Mouse (Mus musculus) A20 (cell line): ENCODE measurements at regions not wholly inside any gene's neighbourhood (a gene's known extent, or its start where the extent isn't known, plus 50 kb on each side); places are given as distances from the start of the nearest gene placed in this dataset.

Experiments
- DNase-seq: peaks from one replicate; pipeline ENCODE4 v3.0.0-alpha.2; 2011; ENCODE audit warnings: low read depth, low spot score

DNA sequence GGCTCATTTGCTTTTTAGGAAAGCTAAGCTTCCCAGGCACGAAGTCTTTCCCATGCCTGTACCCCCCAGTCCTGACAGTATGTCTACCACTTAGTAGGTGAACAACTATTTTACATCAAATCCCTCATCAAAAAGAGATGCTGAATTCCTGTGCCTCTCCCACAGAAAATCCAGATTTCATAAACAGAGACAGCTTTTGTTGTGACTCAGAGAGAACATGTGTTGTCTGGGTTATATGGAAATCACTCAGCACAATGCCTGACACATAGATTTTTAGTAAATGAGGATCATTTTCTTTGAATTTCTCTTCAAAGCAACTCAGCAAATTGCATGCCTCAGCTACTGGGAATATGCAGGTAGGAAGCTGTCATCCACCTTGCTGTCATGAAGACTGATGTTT is 193.5 kb downstream of the Usp46 start:
- no peak for DNase-seq

DNA sequence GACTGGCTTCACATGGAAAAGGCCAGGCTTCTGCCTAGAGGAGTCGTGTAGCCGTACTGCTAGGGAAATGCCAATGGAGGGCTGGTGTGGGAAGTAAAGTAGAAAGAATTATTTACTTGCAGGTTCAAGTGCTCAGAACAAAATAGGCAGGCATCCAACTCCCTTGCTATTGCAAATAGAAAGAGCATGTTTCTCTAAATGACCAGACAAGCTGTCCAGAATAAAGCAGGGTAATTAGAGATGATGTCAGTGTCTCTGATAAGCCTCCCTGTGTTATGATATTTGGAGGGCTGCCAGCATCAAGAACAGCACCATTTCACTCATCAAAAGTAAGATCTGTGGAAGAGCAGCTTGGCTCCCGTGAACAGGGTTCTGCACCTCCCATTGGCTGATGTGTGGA is 192.4 kb downstream of the Usp46 start:
- no peak for DNase-seq

GRCm38 (mm10) chr5:73880936-73881335 is 187.3 kb downstream of the Usp46 start:
- DNase-seq, result no peak

DNA sequence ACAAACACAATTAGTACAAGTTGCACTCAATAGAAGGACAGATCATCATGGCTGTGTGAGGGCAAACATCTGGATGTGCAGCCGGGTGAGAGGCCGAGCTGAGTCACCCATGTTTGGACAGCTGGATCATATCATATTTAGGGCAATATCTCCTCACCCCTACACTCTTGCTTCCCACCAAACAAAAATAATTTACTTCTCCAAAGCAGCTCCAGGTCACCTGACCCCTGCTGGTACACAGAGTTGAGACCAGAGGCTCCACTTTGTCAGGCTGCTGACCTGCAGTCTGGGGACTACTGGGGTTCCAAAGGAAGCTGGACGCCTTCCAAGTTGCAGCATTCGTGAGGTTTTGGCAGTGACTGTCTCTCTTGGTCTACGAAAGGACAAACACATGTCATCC is 186.3 kb downstream of the Usp46 start:
- DNase-seq, result no peak

DNA sequence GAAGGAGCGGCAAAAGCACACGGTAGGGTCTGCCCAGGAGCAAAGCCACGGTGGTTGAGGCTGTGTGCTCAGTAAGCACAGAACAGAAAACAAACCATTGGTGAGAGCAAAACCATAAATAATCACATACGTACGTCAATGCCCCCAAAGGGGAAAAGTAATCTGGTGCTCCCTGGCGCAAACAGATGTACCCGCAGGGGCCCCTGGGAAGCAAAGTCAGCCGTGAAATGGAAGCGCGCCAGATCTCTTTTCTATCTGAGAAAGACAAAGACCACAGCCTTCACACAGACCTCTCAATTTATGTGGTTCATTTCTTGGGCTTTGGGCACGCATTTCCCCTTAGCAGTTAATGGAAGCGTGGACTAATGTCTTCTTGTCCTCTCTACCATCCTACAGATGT is 183.2 kb downstream of the Usp46 start:
- DNase-seq, result no peak

DNA sequence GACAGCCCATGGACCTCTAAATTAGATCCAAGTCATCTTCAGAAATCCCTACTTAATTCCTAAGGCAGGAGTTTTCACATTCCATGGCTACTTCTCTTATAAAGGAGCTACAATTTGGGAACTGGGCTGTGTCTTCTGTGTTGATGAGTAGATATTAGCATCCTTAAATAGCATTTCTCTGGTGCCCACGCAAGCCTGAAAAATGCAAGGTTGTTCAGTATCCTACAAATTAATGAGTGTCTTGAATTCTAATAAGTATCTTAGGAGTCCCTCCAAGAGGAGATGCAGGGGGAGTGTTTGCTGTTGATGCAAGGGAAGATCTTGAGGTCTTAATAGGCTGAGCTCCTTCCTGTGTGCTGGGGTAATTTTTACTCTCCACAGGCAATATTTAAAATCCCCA is 182.5 kb downstream of the Usp46 start:
- no peak for DNase-seq

DNA sequence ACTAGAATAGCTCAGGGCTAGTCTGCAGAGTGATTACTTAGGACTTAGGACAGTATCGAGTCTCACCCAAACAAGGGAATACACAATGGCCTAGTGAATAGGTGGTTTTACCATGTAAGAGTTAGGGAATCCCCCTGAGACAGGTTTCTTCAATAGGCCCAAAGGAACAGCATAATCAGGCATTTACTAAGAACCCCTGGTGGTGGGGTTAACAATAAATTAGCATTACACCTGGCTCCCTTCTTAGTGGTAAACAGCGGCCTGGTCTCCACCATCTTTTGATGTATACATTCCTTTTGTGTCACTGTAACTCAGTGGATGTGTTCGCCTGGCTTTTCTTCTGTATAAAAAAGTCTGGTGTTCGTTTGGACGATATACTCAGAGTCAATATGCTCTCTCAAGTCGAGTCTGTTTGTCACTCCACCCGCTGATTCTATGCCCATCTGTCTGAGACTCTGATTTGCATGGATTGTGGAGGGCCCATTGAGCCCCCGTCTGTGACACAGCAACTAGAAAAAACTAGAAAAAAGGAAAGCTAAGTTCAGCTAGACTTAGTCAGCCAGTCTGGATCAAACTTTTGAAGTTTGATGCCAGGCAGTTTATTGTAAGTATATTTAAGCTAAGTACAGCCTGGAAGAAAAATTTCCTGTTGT is 180.8 kb downstream of the Usp46 start:
- no peak for DNase-seq

DNA sequence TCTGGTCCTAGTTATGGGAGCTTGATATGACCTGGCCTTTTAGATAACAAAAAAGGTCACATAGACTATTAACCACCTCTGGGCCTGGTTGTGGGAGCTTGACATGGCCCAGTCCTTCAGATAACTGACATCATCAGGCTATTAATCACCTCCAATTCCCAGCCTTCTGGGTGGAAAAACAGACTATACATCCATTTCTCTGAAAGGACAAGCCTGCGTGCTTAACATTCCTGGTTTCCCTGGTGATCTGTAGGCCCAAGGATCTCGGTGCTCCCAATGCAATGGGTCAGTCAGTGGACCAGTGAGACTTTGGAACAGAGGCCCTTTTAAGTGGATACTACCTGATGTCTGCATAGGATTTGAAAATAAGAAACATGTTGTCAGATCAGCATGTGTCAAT is 179.8 kb downstream of the Usp46 start:
- no peak for DNase-seq

- no peak for DNase-seq
Observed at GRCm38 (mm10) chr5:73889342-73889741, 178.9 kb downstream of the Usp46 start.

DNA sequence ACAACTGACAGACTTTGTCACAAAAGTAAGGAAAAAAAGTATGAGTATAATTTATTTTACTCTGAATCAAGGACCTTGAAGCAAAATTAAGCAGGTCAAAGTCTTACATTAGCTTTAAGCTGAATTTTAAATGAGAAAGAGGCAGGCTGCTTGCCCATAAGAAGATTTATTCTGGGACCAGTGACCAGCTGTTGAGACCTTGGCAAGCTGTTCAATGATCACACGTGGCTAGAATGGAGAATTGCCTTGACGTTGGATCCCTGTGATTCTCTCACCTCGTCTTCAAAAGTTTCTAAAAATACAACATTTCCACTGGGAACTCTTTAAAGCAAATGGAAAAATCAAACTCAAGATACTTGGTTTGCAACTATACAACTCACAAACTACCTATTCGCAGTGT is 177.3 kb downstream of the Usp46 start:
- no peak for DNase-seq

DNA sequence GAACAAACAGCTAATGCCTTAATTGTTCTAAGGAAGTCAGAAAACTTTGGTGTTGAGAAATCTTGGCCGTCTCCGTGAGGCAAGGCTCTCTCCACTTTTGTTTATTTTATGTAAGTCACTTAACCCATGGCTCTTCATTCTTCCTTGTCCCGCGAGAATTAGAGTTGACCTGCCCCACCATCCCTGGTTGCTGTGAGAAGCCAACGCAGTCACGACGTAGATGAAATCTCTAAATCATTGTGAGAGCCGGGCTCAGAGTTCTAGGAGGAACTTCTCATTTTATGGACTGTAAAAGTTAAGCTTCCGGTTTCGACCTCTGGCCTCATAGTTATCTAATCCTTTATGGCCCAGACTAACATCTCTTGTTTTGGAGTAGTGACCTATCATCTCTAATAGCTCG is 176.6 kb downstream of the Usp46 start:
- no peak for DNase-seq

GRCm38 (mm10) chr5:73892440-73893225 is 175.6 kb downstream of the Usp46 start:
- DNase-seq, result no peak

- DNase-seq, result no peak
Observed at GRCm38 (mm10) chr5:73895186-73895585, 173.0 kb downstream of the Usp46 start.

- no peak for DNase-seq
Observed at GRCm38 (mm10) chr5:73896785-73897184, 171.4 kb downstream of the Usp46 start.

GRCm38 (mm10) chr5:73901651-73902050 is 166.6 kb downstream of the Usp46 start:
- no peak for DNase-seq

GRCm38 (mm10) chr5:73902470-73903218 is 165.6 kb downstream of the Usp46 start:
- DNase-seq, result no peak

DNA sequence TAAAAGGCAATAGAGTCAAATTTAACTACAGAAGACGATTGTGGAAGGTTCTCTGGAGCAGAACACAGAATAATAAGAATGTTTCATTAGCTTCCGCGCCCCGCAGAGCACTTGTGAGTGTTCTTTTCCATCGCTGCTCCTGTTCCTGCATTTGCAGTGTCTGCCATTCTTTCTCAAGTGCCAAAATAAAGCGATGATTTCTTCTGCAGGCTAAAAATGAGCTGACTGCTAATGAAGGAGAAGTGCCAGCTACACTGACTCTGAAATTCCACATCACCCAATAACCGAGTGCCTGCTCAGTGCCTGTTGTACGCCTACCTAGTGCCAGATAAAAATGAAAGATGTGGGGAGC is 165.0 kb downstream of the Usp46 start:
- no peak for DNase-seq

- DNase-seq, result no peak
Observed at GRCm38 (mm10) chr5:73904146-73904811, 164.0 kb downstream of the Usp46 start.

DNA sequence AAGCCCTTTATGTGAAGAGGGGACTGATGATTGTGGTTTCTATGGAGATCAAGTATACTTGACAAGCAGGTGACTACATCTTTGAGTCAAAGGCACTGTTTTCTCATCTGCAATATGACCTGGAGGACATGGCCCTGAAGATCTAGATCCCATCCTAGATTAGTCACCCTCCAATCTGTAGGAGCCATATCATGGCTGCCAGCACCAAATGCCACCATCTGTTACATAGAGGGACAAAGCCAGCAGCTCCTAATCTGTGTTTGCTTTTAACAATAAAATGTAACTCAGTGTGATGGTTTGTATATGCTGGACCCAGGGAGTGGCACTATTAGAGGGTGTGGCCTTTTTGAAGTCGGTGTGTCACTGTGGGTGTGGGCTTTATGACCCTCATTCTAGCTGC is 156.1 kb downstream of the Usp46 start:
- no peak for DNase-seq

GRCm38 (mm10) chr5:73913116-73913515 is 155.1 kb downstream of the Usp46 start:
- no peak for DNase-seq

- DNase-seq, result no peak
Observed at GRCm38 (mm10) chr5:73918011-73918410, 150.2 kb downstream of the Usp46 start.

DNA sequence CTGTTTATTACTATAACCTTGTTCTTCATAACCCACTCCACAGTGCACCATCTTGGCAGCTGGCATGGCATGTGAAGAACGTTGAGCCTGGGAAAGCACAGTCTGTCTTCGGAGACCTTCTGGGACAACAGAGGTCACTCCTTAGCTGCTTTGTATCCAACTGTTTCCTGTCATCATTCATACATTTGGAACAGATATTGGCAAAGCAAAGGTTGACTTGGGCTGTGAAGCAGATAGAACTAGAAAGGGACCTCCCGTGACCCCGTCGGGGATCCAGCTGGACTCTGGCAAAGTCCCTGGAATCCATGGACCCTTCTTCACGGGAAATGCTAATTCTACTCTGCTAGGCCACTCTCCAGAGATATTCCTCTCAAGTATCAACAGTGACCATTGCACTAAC is 148.3 kb downstream of the Usp46 start:
- DNase-seq, result no peak
